Mouse (Mus musculus) olfactory bulb, adult 2 months (tissue): ENCODE measurements around the gene Slc22a18.

Experiments used
- CTCF ChIP-seq: fragments of 200-500 bp; IDR thresholded peaks from 2 replicates; pipeline ENCODE4 v1.5.1; 2012; ENCODE audit warnings: low read depth, mild to moderate bottlenecking, low read length, moderate library complexity; ENCODE audit not compliant: insufficient read depth
- POLR2A ChIP-seq: fragments of 200-500 bp; IDR thresholded peaks from 2 replicates; pipeline ENCODE4 v1.6.1; 2012; ENCODE audit warnings: mild to moderate bottlenecking, low read depth, low read length, moderate library complexity; ENCODE audit not compliant: insufficient read depth

DNA sequence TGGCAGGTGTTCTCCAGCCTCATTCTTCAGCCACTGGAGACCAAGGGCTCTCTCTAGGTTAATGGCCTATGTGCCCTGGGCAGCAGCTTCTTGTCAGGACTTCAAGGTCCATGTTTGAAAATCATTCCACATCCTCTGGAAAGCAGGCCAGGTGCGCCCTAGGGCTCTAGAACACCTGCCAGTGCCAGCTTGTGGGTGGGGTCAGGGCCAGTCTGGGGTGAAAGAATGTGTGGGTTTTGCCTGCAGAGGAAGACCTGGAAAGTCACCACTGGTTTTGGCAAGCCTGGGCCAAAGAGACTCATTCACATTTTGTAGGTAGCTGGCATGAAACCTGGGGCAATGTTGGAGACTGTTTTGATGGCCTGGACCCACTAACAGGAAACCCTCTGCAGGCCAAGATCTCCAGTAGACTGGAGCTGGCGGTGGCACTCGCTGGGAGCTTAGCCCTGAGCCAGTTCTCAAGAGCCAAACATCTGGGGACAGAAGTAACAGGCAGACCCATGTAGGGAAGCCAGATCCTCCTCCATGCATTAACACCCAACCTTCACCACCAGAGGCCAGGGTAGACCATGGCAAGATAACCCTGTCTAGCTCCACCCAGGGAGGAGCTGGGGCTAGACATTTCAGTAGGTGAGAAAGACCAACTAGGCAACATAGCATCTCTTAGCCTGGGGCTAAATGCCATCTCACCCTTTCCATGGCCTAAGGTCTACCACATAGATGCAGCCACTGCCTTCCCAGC lies 37.2 kb downstream of the Slc22a18 start:
- TF ChIP-seq CTCF: no peak
- no peak for TF ChIP-seq POLR2A
